Mouse (Mus musculus): ENCODE measurements around the gene Egflam.

DNA sequence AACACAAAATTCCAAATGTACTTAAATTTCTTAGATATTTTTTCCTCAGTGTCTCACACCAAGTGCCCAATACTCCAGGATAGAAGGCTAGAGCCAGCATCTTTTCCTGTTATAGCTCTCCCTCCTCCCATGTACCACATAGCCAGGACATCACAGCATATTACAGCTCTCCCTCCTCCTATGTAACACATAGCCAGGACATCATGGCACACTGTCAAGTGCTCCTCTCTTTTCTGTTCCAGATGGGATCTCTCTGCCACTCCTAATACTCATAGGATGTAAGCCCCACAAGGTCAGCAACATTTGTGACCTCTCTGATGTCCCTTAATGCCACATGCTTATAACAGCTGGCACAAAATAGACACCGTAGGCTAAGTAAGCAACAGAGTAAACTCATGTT, 65.3 kb downstream of the Egflam start:
- TF ChIP-seq CTCF (conservative IDR thresholded peaks at IDR 0.05 in 1 of 2, IDR thresholded peaks at IDR 0.05 in 1 of 2; ENCODE audit: low read depth in 2 of 2, low read length in 2 of 2) = no peak
- TF ChIP-seq POLR2A (IDR thresholded peaks at IDR 0.05; ENCODE audit: low read depth, low read length) = no peak
- no peak for TF ChIP-seq ZC3H11A (IDR thresholded peaks at IDR 0.05; ENCODE audit: low read depth, low read length)
- no peak for TF ChIP-seq TCF12 (IDR thresholded peaks at IDR 0.05; ENCODE audit: low read depth, low read length)
- no peak for TF ChIP-seq EP300 (IDR thresholded peaks at IDR 0.05; ENCODE audit: low read length)
- no peak for TF ChIP-seq NELFE (IDR thresholded peaks at IDR 0.05; ENCODE audit: low read depth, low read length)
- no peak for TF ChIP-seq CHD2 (IDR thresholded peaks at IDR 0.05; ENCODE audit: low read length)
- no peak for TF ChIP-seq MAX (IDR thresholded peaks at IDR 0.05; ENCODE audit: low read length)
- no peak for TF ChIP-seq JUN (IDR thresholded peaks at IDR 0.05; ENCODE audit: insufficient read depth, low read depth, low read length)
- TF ChIP-seq JUND (conservative IDR thresholded peaks at IDR 0.05; ENCODE audit: low read depth, low read length) = no peak
- TF ChIP-seq USF1 (IDR thresholded peaks at IDR 0.05; ENCODE audit: low read depth, low read length) = no peak
- TF ChIP-seq MAFK (IDR thresholded peaks at IDR 0.05; ENCODE audit: insufficient replicate concordance, low read length) = no peak
